Mouse (Mus musculus) forebrain, embryonic 16.5 days (tissue): Measurements from ENCODE around the gene Cd37. TPM values are rescaled to one million over a fixed set of nuclear protein-coding genes. Genes with fewer than 3 reads are reported as not detected.

Source experiments
- ATAC-seq: fragments of 200-750 bp; cut with Nextera tagmentation; 2 replicates; pipeline ENCODE4 v1.8.0; 2017; ENCODE audit warnings: mild to moderate bottlenecking, moderate library complexity
- H3K27ac ChIP-seq: fragments of 300-500 bp; sonication (generic); 2 replicates; pipeline ENCODE4 v1.5.1; 2014; ENCODE audit warnings: low read length, control low read depth
- H3K27me3 ChIP-seq: fragments of 300-500 bp; sonication (generic); replicated peaks from 2 replicates; pipeline ENCODE4 v1.6.1; 2014; ENCODE audit warnings: low read length; ENCODE audit not compliant: control insufficient read depth, insufficient read depth
- H3K36me3 ChIP-seq: fragments of 300-500 bp; sonication (generic); 2 replicates; pipeline ENCODE4 v1.6.1; 2014; ENCODE audit not compliant: control insufficient read depth, insufficient read depth
- H3K4me1 ChIP-seq: fragments of 300-500 bp; sonication (generic); replicated peaks from 2 replicates; pipeline ENCODE4 v1.6.1; 2014; ENCODE audit warnings: low read length; ENCODE audit not compliant: control insufficient read depth, insufficient read depth
- H3K4me2 ChIP-seq: fragments of 300-500 bp; sonication (generic); 2 replicates; pipeline ENCODE4 v1.6.1; 2014; ENCODE audit warnings: mild to moderate bottlenecking, low read length, control low read depth
- H3K4me3 ChIP-seq: fragments of 300-500 bp; sonication (generic); replicated peaks from 2 replicates; pipeline ENCODE4 v1.5.1; 2014; ENCODE audit warnings: mild to moderate bottlenecking, low read length, control low read depth
- H3K9ac ChIP-seq: fragments of 300-500 bp; sonication (generic); replicated peaks from 2 replicates; pipeline ENCODE4 v1.6.1; 2014; ENCODE audit warnings: low read depth, low read length, control low read depth
- H3K9me3 ChIP-seq: fragments of 300-500 bp; sonication (generic); 2 replicates; pipeline ENCODE4 v1.6.1; 2016; ENCODE audit warnings: low read length; ENCODE audit not compliant: control insufficient read depth
- WGBS: fragments of 180-500 bp; shearing (Covaris S2); extraction: QIAGEN DNeasy Blood & Tissue Kit; methylation state at CpG from one replicate; pipeline ENCODE4 v1.1.7; 2014; 5-methylcytosine and 5-hydroxymethylcytosine counted together
- polyA plus RNA-seq: library from polyadenylated mRNA; unstranded; fragments of >200 nt; fragmentation: Nextera tagmentation; extraction: Ambion mirVana; gene quantifications from 2 replicates; pipeline ENCODE4 v1.2.1, GENCODE M21; 2015

Gene Cd37
- 1.5 and 1.6 TPM in 2 replicates for polyA plus RNA-seq

GRCm38 (mm10) chr7:45238723-45239496, at the start of gene Cd37:
TSS of gene Cd37 (minus strand) at chr7:45239115.
- H3K9ac ChIP-seq, result no peak within 1 kb of the TSS

GRCm38 (mm10) chr7:45286486-45286885, 47.6 kb upstream of the Cd37 start:
- Histone ChIP-seq H3K4me2 (no peak overlapping the region), H3K9ac (no peak overlapping the region), H3K4me3 (no peak overlapping the region), H3K4me1 (no peaks in the 10 kb centered on the region), H3K27me3 (no peaks in the 10 kb centered on the region), H3K36me3 (no peaks in the 10 kb centered on the region), H3K27ac (no peak overlapping the region), H3K9me3 (no peaks in the 10 kb centered on the region)
- no peak for ATAC-seq
- WGBS, result 91% methylated on average over 13 of the region's 13 CpGs

More at GRCm38 (mm10) chr7:45238723-45239496, at the start of gene Cd37:
- H3K4me2 ChIP-seq, result no peak within 1 kb of the TSS
- no peaks in the 10 kb centered on the region for H3K9me3 ChIP-seq
- ATAC-seq, result no peak
- no peak within 1 kb of the TSS for H3K4me3 ChIP-seq
- H3K27ac ChIP-seq, result no peak within 1 kb of the TSS
- 45% methylated on average over 20 of the region's 20 CpGs for WGBS
- H3K4me1 ChIP-seq, result peaks cover 23% of the 10 kb centered on the region
- H3K36me3 ChIP-seq, result no peaks in the 10 kb centered on the region
- H3K27me3 ChIP-seq, result peaks cover 18% of the 10 kb centered on the region

GRCm38 (mm10) chr7:45277136-45277760, 38.3 kb upstream of the Cd37 start, which contains the start of gene Slc6a21:
TSS of gene Slc6a21 (plus strand) at chr7:45277513.
- H3K9me3 ChIP-seq, result no peaks in the 10 kb centered on the region
- WGBS, result 7% methylated on average over 38 of the region's 44 CpGs
- H3K36me3 ChIP-seq, result no peaks in the 10 kb centered on the region
- peak within 1 kb of the TSS; percentile 32 for H3K4me3 ChIP-seq
- peaks cover 6% of the 10 kb centered on the region for H3K4me1 ChIP-seq
- ATAC-seq, result no peak
- peak within 1 kb of the TSS; percentile 55 for H3K4me2 ChIP-seq
- H3K27ac ChIP-seq, result no peak within 1 kb of the TSS
- H3K27me3 ChIP-seq, result no peaks in the 10 kb centered on the region
- no peak within 1 kb of the TSS for H3K9ac ChIP-seq

GRCm38 (mm10) chr7:45273672-45274071, 34.8 kb upstream of the Cd37 start:
- no peak overlapping the region for H3K9ac ChIP-seq
- ATAC-seq, result no peak
- H3K9me3 ChIP-seq, result no peaks in the 10 kb centered on the region
- no peak overlapping the region for H3K4me3 ChIP-seq
- no peak overlapping the region for H3K4me2 ChIP-seq
- no peaks in the 10 kb centered on the region for H3K36me3 ChIP-seq
- no peak overlapping the region for H3K27ac ChIP-seq
- peaks cover 6% of the 10 kb centered on the region for H3K4me1 ChIP-seq
- no peaks in the 10 kb centered on the region for H3K27me3 ChIP-seq
- WGBS, result 92% methylated on average over 8 of the region's 8 CpGs

GRCm38 (mm10) chr7:45272786-45273412, 34.0 kb upstream of the Cd37 start:
- H3K27ac ChIP-seq, result no peak overlapping the region

GRCm38 (mm10) chr7:45265518-45265917, 26.6 kb upstream of the Cd37 start:
- ATAC-seq, result no peak
- Histone ChIP-seq H3K4me2 (no peak overlapping the region), H3K9ac (no peak overlapping the region), H3K4me1 (peaks cover 5% of the 10 kb centered on the region), H3K9me3 (no peaks in the 10 kb centered on the region), H3K27me3 (no peaks in the 10 kb centered on the region), H3K4me3 (no peak overlapping the region), H3K36me3 (no peaks in the 10 kb centered on the region), H3K27ac (no peak overlapping the region)
- 68% methylated on average over 1 of the region's 1 CpGs for WGBS

More at GRCm38 (mm10) chr7:45272786-45273412, 34.0 kb upstream of the Cd37 start:
- H3K9ac ChIP-seq, result 0 out of 2 replicates have a peak overlapping the region, but pooled peaks have one; percentile 17
- 22% methylated on average over 10 of the region's 10 CpGs for WGBS
- ATAC-seq, result no peak
- peaks cover 6% of the 10 kb centered on the region for H3K4me1 ChIP-seq
- no peaks in the 10 kb centered on the region for H3K9me3 ChIP-seq
- H3K27me3 ChIP-seq, result no peaks in the 10 kb centered on the region
- H3K4me3 ChIP-seq, result no peak overlapping the region
- no peak overlapping the region for H3K4me2 ChIP-seq
- no peaks in the 10 kb centered on the region for H3K36me3 ChIP-seq

GRCm38 (mm10) chr7:45264348-45264747, 25.4 kb upstream of the Cd37 start:
- Histone ChIP-seq H3K4me3 (no peak overlapping the region), H3K9ac (no peak overlapping the region), H3K4me2 (no peak overlapping the region), H3K9me3 (no peaks in the 10 kb centered on the region), H3K4me1 (peaks cover 5% of the 10 kb centered on the region), H3K27ac (no peak overlapping the region), H3K36me3 (no peaks in the 10 kb centered on the region), H3K27me3 (no peaks in the 10 kb centered on the region)
- no peak for ATAC-seq
- 77% methylated on average over 3 of the region's 3 CpGs for whole genome bisulfite sequencing

GRCm38 (mm10) chr7:45263006-45263607, 24.2 kb upstream of the Cd37 start:
- no peak for ATAC-seq
- Histone ChIP-seq H3K36me3 (no peaks in the 10 kb centered on the region), H3K27me3 (no peaks in the 10 kb centered on the region), H3K27ac (no peak overlapping the region), H3K9me3 (no peaks in the 10 kb centered on the region), H3K4me1 (peaks cover 5% of the 10 kb centered on the region), H3K9ac (no peak overlapping the region), H3K4me2 (no peak overlapping the region), H3K4me3 (no peak overlapping the region)
- WGBS, result 62% methylated on average over 7 of the region's 7 CpGs

- no peak overlapping the region for H3K9ac ChIP-seq
- ATAC-seq, result no peak
- H3K4me1 ChIP-seq, result peaks cover 5% of the 10 kb centered on the region
- no peak overlapping the region for H3K4me2 ChIP-seq
- no peaks in the 10 kb centered on the region for H3K36me3 ChIP-seq
- H3K9me3 ChIP-seq, result no peaks in the 10 kb centered on the region
- no peak overlapping the region for H3K4me3 ChIP-seq
- no peak overlapping the region for H3K27ac ChIP-seq
- H3K27me3 ChIP-seq, result no peaks in the 10 kb centered on the region
- WGBS, result 49% methylated on average over 7 of the region's 7 CpGs
Observed at GRCm38 (mm10) chr7:45262266-45262665, 23.4 kb upstream of the Cd37 start.
